Mouse (Mus musculus) liver, embryonic 14.5 days (tissue): ENCODE results near the gene Mchr1.

Experiments used
- CTCF ChIP-seq: IDR thresholded peaks from 2 replicates; pipeline ENCODE4 v1.5.1; 2016; ENCODE audit warnings: antibody characterized with exemption, low read depth, control low read depth
- EP300 ChIP-seq: IDR thresholded peaks from 2 replicates; pipeline ENCODE4 v1.6.1; 2016; ENCODE audit warnings: antibody characterized with exemption, low read depth

DNA sequence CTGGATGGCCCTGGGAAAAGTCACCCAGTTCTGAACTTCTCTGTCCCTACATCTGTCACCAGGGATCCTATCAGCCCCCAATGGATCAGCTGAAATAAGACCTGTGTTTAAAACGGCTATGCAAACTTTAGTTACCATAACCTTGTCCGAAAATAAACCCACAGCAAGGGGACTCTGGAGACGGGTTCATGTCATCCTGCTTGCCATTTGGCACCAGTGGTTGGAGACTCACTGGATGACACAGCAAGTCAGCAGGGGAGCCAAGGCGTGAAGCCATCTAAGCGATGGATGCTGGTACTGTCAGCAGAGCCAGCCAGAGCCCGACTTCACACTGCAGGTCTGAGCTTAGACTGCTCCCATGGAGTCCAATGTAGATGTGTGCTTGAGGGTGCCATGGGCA, 13.9 kb upstream of the Mchr1 start:
- TF ChIP-seq CTCF (no peak), EP300 (no peak)
